In the genomic region with DNA sequence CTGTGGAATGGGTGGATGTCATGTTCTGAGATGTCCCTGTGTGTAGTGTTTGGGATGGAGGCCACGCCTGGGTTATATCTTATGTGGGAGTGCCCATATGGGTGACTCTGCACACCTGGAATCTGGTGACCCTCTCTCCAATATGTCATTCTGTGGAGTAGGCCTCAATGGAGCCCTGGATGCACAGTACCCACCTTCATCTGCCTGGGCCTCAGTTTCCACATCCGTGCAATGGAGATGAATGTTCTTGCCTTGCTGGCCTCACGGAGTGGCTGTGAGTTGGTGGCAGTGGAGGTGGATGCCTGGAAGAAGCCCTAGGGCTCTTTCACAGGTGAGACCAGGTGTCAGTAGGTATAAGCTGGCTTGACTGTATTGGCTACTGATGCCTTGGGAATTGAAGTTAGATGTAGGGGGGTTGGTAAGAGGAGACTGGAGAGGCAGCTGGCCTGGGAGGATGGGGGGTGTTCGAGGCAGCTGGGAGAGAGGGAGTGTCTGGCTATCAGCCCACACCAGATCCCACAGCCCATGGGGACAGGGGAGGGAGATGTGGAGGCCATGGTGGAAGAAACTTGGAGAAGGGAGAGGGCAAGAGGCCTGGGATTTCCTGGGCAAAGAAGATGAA, we compare ENCODE assay signal across 16 mouse cellular contexts. TPM values are rescaled to one million over a fixed set of nuclear protein-coding genes. Genes with fewer than 3 reads are reported as not detected.
DNase-seq lines count a peak whose midpoint lies in the region; ATAC-seq and TF ChIP-seq lines count a peak whose summit lies in the region.
"Had no signal": no experiment of that assay in that cellular context is flagged by ENCODE, and none has a peak within 500 bp of the region (broad histone marks: within the 10 kb centered on the region; RNA-seq: fewer than 3 reads in every experiment).

No protein-coding gene starts in this region.

- no peak overlapping the region for H3K27ac ChIP-seq in cerebellum, adult 2 months (ENCODE audit: insufficient read depth, low read length)
- no peak overlapping the region for H3K27ac ChIP-seq in neural tube, embryonic 12.5 days
- no peak overlapping the region for H3K27ac ChIP-seq in midbrain, embryonic 14.5 days (replicated peaks; ENCODE audit: low read depth, low read length)
- H3K27ac ChIP-seq: embryonic facial prominence, embryonic 12.5 days; heart, embryonic 13.5 days; liver, embryonic 14.5 days had no signal

- H3K9ac ChIP-seq in neural tube, embryonic 12.5 days: 0 out of 2 replicates have a peak overlapping the region, but pooled peaks have one; percentile 6
- H3K9ac ChIP-seq in midbrain, embryonic 14.5 days (replicated peaks; ENCODE audit: low read length): peak overlapping the region; percentile 86
- H3K9ac ChIP-seq: heart, embryonic 13.5 days; liver, embryonic 14.5 days had no signal

- H3K4me1 ChIP-seq in cerebellum, adult 2 months (ENCODE audit: control insufficient read depth, insufficient read depth, low read length): peaks cover 19% of the 10 kb centered on the region
- peaks cover 12% of the 10 kb centered on the region for H3K4me1 ChIP-seq in neural tube, embryonic 12.5 days
- H3K4me1 ChIP-seq in midbrain, embryonic 14.5 days (ENCODE audit: control insufficient read depth, insufficient read depth, low read length): peaks cover 10% of the 10 kb centered on the region

- no peaks in the 10 kb centered on the region for H3K9me3 ChIP-seq in neural tube, embryonic 12.5 days
- no peaks in the 10 kb centered on the region for H3K9me3 ChIP-seq in midbrain, embryonic 14.5 days (ENCODE audit: control insufficient read depth, low read length)
- H3K9me3 ChIP-seq: embryonic facial prominence, embryonic 12.5 days; heart, embryonic 13.5 days had no signal

- H3K4me2 ChIP-seq in neural tube, embryonic 12.5 days (replicated peaks): peak overlapping the region; percentile 78
- peak overlapping the region; percentile 61 for H3K4me2 ChIP-seq in midbrain, embryonic 14.5 days (ENCODE audit: low read length)

- TF ChIP-seq CTCF in cerebellum, adult 2 months (IDR thresholded peaks at IDR 0.05; ENCODE audit: borderline replicate concordance, insufficient read depth, low read depth, low read length): no peak

- H3K36me3 ChIP-seq in neural tube, embryonic 12.5 days: peaks cover 16% of the 10 kb centered on the region
- H3K36me3 ChIP-seq in midbrain, embryonic 14.5 days (ENCODE audit: control insufficient read depth, insufficient read depth, low read length): peaks cover 26% of the 10 kb centered on the region
- H3K36me3 ChIP-seq: heart, embryonic 13.5 days had no signal

- no peaks in the 10 kb centered on the region for H3K27me3 ChIP-seq in cerebellum, adult 2 months (ENCODE audit: control insufficient read depth, insufficient read depth, low read length)
- 0 out of 2 replicates have a peak, but pooled peaks cover under 1% of the 10 kb centered on the region for H3K27me3 ChIP-seq in neural tube, embryonic 12.5 days (replicated peaks)
- no peaks in the 10 kb centered on the region for H3K27me3 ChIP-seq in midbrain, embryonic 14.5 days (ENCODE audit: control insufficient read depth, insufficient read depth, low read length)
- H3K27me3 ChIP-seq: Patski had no signal

- intact Hi-C loops in left cerebral cortex, postnatal 10 days (cut with DNase I): no loop called here

- WGBS in cerebellum, adult 2 months: 45% methylated on average over 4 of the region's 4 CpGs
- WGBS in neural tube, embryonic 12.5 days: 89% methylated on average over 4 of the region's 4 CpGs
- WGBS in midbrain, embryonic 14.5 days: 87% methylated on average over 4 of the region's 4 CpGs

- no peak for TF ChIP-seq POLR2A in cerebellum, adult 2 months (IDR thresholded peaks at IDR 0.05; ENCODE audit: borderline replicate concordance, insufficient read depth, low read length)

- no peak for ATAC-seq in neural tube, embryonic 12.5 days (ENCODE audit: low FRiP score, low read depth)
- no peak for ATAC-seq in midbrain, embryonic 14.5 days (ENCODE audit: low FRiP score, low TSS enrichment)
- ATAC-seq: Patski had no signal

- peak overlapping the region; percentile 80 for H3K4me3 ChIP-seq in cerebellum, adult 2 months (replicated peaks; ENCODE audit: insufficient read depth, low read depth, low read length)
- H3K4me3 ChIP-seq in neural tube, embryonic 12.5 days: peak overlapping the region; percentile 59; the same call in 1 of the 2 replicates
- peak overlapping the region; percentile 72 for H3K4me3 ChIP-seq in midbrain, embryonic 14.5 days (replicated peaks; ENCODE audit: low read depth, low read length)

- peak in 1 of 2 experiments; percentile 42 for DNase-seq in cerebellum, adult 2 months
- DNase-seq in cerebellum, adult 9-10 months: no peak
- DNase-seq in neural tube, embryonic 10.5 days (ENCODE audit: extremely low spot score, low spot score): no peak
- no peak for DNase-seq in midbrain, embryonic 14.5 days
- DNase-seq in ovary, adult 18-20 months (ENCODE audit: low spot score): no peak
- DNase-seq in kidney, postnatal 14 days: no peak
- DNase-seq in left cerebral cortex, postnatal 10 days (ENCODE audit: extremely low spot score in 1 of 2, low spot score in 2 of 2): no peak
- DNase-seq: cerebellum, adult 18-20 months; kidney, adult 8-10 months; lung, postnatal 14 days; thymus, adult 18-20 months had no signal

RNA-seq across cellular contexts. Expression of a gene that starts 1.5 kb away (rescaled TPM):
- polyA plus RNA-seq in cerebellum, adult 2 months (2012; rRNA removed): 97.5 and 106 TPM in 2 replicates
- 53.3 and 56.2 TPM in 2 replicates for polyA plus RNA-seq in neural tube, embryonic 12.5 days (2016; fragmentation: Nextera tagmentation; extraction: Ambion mirVana)
- 91.3 and 92.2 TPM in 2 replicates for polyA plus RNA-seq in midbrain, embryonic 14.5 days (2014; fragmentation: Nextera tagmentation; extraction: Ambion mirVana)
- total RNA-seq in left cerebral cortex, postnatal 10 days (2021): 100 to 1,000 TPM; 259 to 269 TPM

RNA-seq across cellular contexts. Expression of a gene that starts 11.0 kb away (rescaled TPM):
- 62.5 and 64.1 TPM in 2 replicates for polyA plus RNA-seq in cerebellum, adult 2 months (2012; rRNA removed)
- polyA plus RNA-seq in neural tube, embryonic 12.5 days (2016; fragmentation: Nextera tagmentation; extraction: Ambion mirVana): 36.1 and 42.3 TPM in 2 replicates
- 42.2 and 51.8 TPM in 2 replicates for polyA plus RNA-seq in midbrain, embryonic 14.5 days (2014; fragmentation: Nextera tagmentation; extraction: Ambion mirVana)
- total RNA-seq in left cerebral cortex, postnatal 10 days (2021): 10 to 100 TPM; 31.2 to 35.1 TPM

RNA-seq across cellular contexts. Expression of a gene that starts 11.1 kb away (rescaled TPM):
- polyA plus RNA-seq in cerebellum, adult 2 months (2012; rRNA removed): 14.7 and 16.6 TPM in 2 replicates
- 6.4 and 6.6 TPM in 2 replicates for polyA plus RNA-seq in neural tube, embryonic 12.5 days (2016; fragmentation: Nextera tagmentation; extraction: Ambion mirVana)
- polyA plus RNA-seq in midbrain, embryonic 14.5 days (2014; fragmentation: Nextera tagmentation; extraction: Ambion mirVana): 5.7 and 7.7 TPM in 2 replicates
- total RNA-seq in left cerebral cortex, postnatal 10 days (2021): 10 to 100 TPM; 15.3 to 15.8 TPM

RNA-seq across cellular contexts. Expression of a gene that starts 17.2 kb away (rescaled TPM):
- 12.2 and 12.8 TPM in 2 replicates for polyA plus RNA-seq in cerebellum, adult 2 months (2012; rRNA removed)
- polyA plus RNA-seq in neural tube, embryonic 12.5 days (2016; fragmentation: Nextera tagmentation; extraction: Ambion mirVana): 8.1 and 9.7 TPM in 2 replicates
- polyA plus RNA-seq in midbrain, embryonic 14.5 days (2014; fragmentation: Nextera tagmentation; extraction: Ambion mirVana): 21.5 and 22.8 TPM in 2 replicates
- total RNA-seq in left cerebral cortex, postnatal 10 days (2021): 10 to 100 TPM; 12.6 to 14.9 TPM

RNA-seq across cellular contexts. Expression of a gene that starts 20.4 kb away (rescaled TPM):
- polyA plus RNA-seq in cerebellum, adult 2 months (2012; rRNA removed): 13.9 and 16.3 TPM in 2 replicates
- 19.3 and 21.3 TPM in 2 replicates for polyA plus RNA-seq in neural tube, embryonic 12.5 days (2016; fragmentation: Nextera tagmentation; extraction: Ambion mirVana)
- 9.8 and 10.2 TPM in 2 replicates for polyA plus RNA-seq in midbrain, embryonic 14.5 days (2014; fragmentation: Nextera tagmentation; extraction: Ambion mirVana)
- total RNA-seq in left cerebral cortex, postnatal 10 days (2021): 10 to 100 TPM; 22.0 to 25.0 TPM
